Mouse (Mus musculus): ENCODE measurements around the gene Tmprss7.

The Tmprss7 gene

GRCm38 (mm10) chr16:45684815-45685214, 8.6 kb downstream of the Tmprss7 start:
- DNase-seq, result peak; percentile 51

- peak; percentile 10 for DNase-seq
Measured at GRCm38 (mm10) chr16:45676462-45676861, 17.0 kb downstream of the Tmprss7 start.

- no peak for DNase-seq
Measured at GRCm38 (mm10) chr16:45670005-45670404, 23.5 kb downstream of the Tmprss7 start.

- no peak for DNase-seq
Measured at GRCm38 (mm10) chr16:45668178-45668577, 25.3 kb downstream of the Tmprss7 start.

GRCm38 (mm10) chr16:45666136-45666535, 27.3 kb downstream of the Tmprss7 start:
- no peak for DNase-seq

- DNase-seq, result no peak
Measured at GRCm38 (mm10) chr16:45662381-45662780, 31.1 kb downstream of the Tmprss7 start.

GRCm38 (mm10) chr16:45659596-45659995, 33.9 kb downstream of the Tmprss7 start:
- DNase-seq, result no peak

- no peak for DNase-seq
Measured at GRCm38 (mm10) chr16:45658248-45658647, 35.2 kb downstream of the Tmprss7 start.

GRCm38 (mm10) chr16:45657574-45658159, 35.8 kb downstream of the Tmprss7 start:
- DNase-seq, result no peak

- DNase-seq, result no peak
Measured at GRCm38 (mm10) chr16:45654465-45654864, 39.0 kb downstream of the Tmprss7 start.

GRCm38 (mm10) chr16:45653934-45654332, 39.5 kb downstream of the Tmprss7 start, which contains the start of gene BC016579:
Gene BC016579 (minus strand): TSS chr16:45654068.
- DNase-seq, result peak; percentile 47

- peak; percentile 27 for DNase-seq
Measured at GRCm38 (mm10) chr16:45653009-45653933, 40.2 kb downstream of the Tmprss7 start.

- DNase-seq, result no peak
Measured at GRCm38 (mm10) chr16:45651497-45651896, 42.0 kb downstream of the Tmprss7 start.

GRCm38 (mm10) chr16:45644380-45644779, 49.1 kb downstream of the Tmprss7 start:
- no peak for DNase-seq

- DNase-seq, result no peak
Measured at GRCm38 (mm10) chr16:45643944-45644343, 49.5 kb downstream of the Tmprss7 start.

- DNase-seq, result no peak
Measured at GRCm38 (mm10) chr16:45641301-45641700, 52.2 kb downstream of the Tmprss7 start.

GRCm38 (mm10) chr16:45640070-45640762, 53.2 kb downstream of the Tmprss7 start:
- DNase-seq, result no peak

- DNase-seq, result no peak
Measured at GRCm38 (mm10) chr16:45635826-45636225, 57.6 kb downstream of the Tmprss7 start.

- no peak for DNase-seq
Measured at GRCm38 (mm10) chr16:45632420-45632819, 61.0 kb downstream of the Tmprss7 start.

- DNase-seq, result peak; percentile 79
Measured at GRCm38 (mm10) chr16:45630347-45630960, 63.0 kb downstream of the Tmprss7 start.

GRCm38 (mm10) chr16:45629497-45630105, 63.9 kb downstream of the Tmprss7 start:
- DNase-seq, result no peak

- no peak for DNase-seq
Measured at GRCm38 (mm10) chr16:45625342-45625741, 68.1 kb downstream of the Tmprss7 start.

GRCm38 (mm10) chr16:45624791-45625190, 68.7 kb downstream of the Tmprss7 start:
- no peak for DNase-seq
